Mouse (Mus musculus) right cerebral cortex, postnatal 4 days (tissue): ENCODE measurements around the gene Aurka.

ENCODE experiments used
- DNase-seq: peaks from one replicate; pipeline ENCODE4 v3.0.0-alpha.2; 2022

Gene Aurka

GRCm38 (mm10) chr2:172370411-172371223 is at the start of gene Aurka, which contains the start of gene Cstf1:
TSS of gene Aurka (minus strand) at chr2:172370535.
TSS of gene Cstf1 (plus strand) at chr2:172370681.
- peak; percentile 91 for DNase-seq

- no peak for DNase-seq
Observed at GRCm38 (mm10) chr2:172418208-172418607, 47.9 kb upstream of the Aurka start.

GRCm38 (mm10) chr2:172416876-172417275 is 46.5 kb upstream of the Aurka start:
- DNase-seq = no peak

- no peak for DNase-seq
Observed at GRCm38 (mm10) chr2:172416218-172416617, 45.9 kb upstream of the Aurka start.

GRCm38 (mm10) chr2:172413894-172414293 is 43.6 kb upstream of the Aurka start:
- DNase-seq = no peak

- DNase-seq = no peak
Observed at GRCm38 (mm10) chr2:172413273-172413672, 42.9 kb upstream of the Aurka start.

GRCm38 (mm10) chr2:172412454-172412853 is 42.1 kb upstream of the Aurka start:
- no peak for DNase-seq

- no peak for DNase-seq
Observed at GRCm38 (mm10) chr2:172411091-172411490, 40.8 kb upstream of the Aurka start.

- no peak for DNase-seq
Observed at GRCm38 (mm10) chr2:172410686-172411085, 40.4 kb upstream of the Aurka start.

- no peak for DNase-seq
Observed at GRCm38 (mm10) chr2:172407499-172407898, 37.2 kb upstream of the Aurka start.

GRCm38 (mm10) chr2:172406173-172406572 is 35.8 kb upstream of the Aurka start:
- no peak for DNase-seq

GRCm38 (mm10) chr2:172405011-172405410 is 34.7 kb upstream of the Aurka start:
- no peak for DNase-seq

- no peak for DNase-seq
Observed at GRCm38 (mm10) chr2:172404239-172404638, 33.9 kb upstream of the Aurka start.

- no peak for DNase-seq
Observed at GRCm38 (mm10) chr2:172401116-172401825, 30.9 kb upstream of the Aurka start.

GRCm38 (mm10) chr2:172399901-172400300 is 29.6 kb upstream of the Aurka start:
- DNase-seq = no peak

- DNase-seq = no peak
Observed at GRCm38 (mm10) chr2:172395961-172396360, 25.6 kb upstream of the Aurka start.

- no peak for DNase-seq
Observed at GRCm38 (mm10) chr2:172394671-172395070, 24.3 kb upstream of the Aurka start.

GRCm38 (mm10) chr2:172394052-172394392 is 23.7 kb upstream of the Aurka start:
- no peak for DNase-seq

GRCm38 (mm10) chr2:172393391-172394051 is 23.2 kb upstream of the Aurka start, which contains the start of gene Cass4:
TSS of gene Cass4 (plus strand) at chr2:172393794.
- no peak for DNase-seq

GRCm38 (mm10) chr2:172392041-172392521 is 21.7 kb upstream of the Aurka start:
- DNase-seq = no peak

- no peak for DNase-seq
Observed at GRCm38 (mm10) chr2:172390341-172390740, 20.0 kb upstream of the Aurka start.

- no peak for DNase-seq
Observed at GRCm38 (mm10) chr2:172384715-172385114, 14.4 kb upstream of the Aurka start.

GRCm38 (mm10) chr2:172381898-172382297 is 11.6 kb upstream of the Aurka start:
- DNase-seq = no peak
